Mouse (Mus musculus): Measurements from ENCODE around the gene Hyal1.

DNA sequence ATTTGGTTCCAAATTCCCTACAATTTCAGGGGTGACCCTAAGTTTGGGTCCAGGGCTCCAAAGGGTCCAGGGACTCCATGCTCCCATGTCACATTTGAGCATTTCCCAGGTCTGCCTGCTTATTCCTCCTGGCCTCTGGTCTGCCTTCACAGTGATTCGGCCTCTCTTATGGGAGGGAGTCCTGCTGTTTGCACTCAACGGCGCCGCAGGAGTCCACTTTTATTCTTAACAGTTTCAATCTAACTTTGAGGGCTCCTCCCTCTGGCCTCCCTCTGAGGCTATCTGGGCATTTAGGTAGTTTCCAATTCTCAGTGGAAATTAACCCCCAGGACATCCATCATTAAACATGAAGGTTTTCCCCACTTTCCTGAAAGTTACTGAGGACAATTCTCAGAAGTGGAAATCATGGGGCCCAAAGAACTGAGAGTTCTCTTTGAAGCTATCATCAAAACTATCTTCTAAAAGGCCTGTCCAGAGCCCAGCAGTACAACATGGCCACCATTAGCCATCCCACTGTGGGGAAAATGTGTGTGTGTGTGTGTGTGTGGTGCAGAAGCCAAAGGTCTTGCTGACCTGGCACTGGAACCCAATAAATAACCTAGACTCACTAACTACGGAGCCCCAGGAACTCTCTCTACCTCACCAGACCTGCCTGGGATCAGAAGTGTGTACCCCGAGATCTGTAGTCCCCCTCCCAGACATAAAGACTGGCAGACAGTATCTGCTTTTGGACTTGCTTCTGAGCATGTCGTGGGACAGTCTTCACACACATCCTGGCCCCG, 17.7 kb downstream of the Hyal1 start:
- no peak for TF ChIP-seq POLR2A (IDR thresholded peaks at IDR 0.05; ENCODE audit: insufficient read length, low read depth)
- TF ChIP-seq USF1 (IDR thresholded peaks at IDR 0.05; ENCODE audit: low read depth) = no peak
- TF ChIP-seq TCF12 (IDR thresholded peaks at IDR 0.05; ENCODE audit: insufficient read depth, poor library complexity, severe bottlenecking) = no peak
- peak; percentile 28 for TF ChIP-seq POLR2AphosphoS2 (IDR thresholded peaks at IDR 0.05; ENCODE audit: insufficient read length, low read depth)
- no peak for TF ChIP-seq E2F4 (IDR thresholded peaks at IDR 0.05; ENCODE audit: insufficient read depth)
- TF ChIP-seq MYOG (IDR thresholded peaks at IDR 0.05; ENCODE audit: control insufficient read depth in 1 of 3, insufficient read depth in 1 of 3, insufficient read length in 2 of 3, low read depth in 2 of 3) = no peak
- no peak for TF ChIP-seq CEBPB (IDR thresholded peaks at IDR 0.05; ENCODE audit: insufficient read depth, poor library complexity, severe bottlenecking)
- no peak for TF ChIP-seq MAX (IDR thresholded peaks at IDR 0.05; ENCODE audit: low read depth)
- TF ChIP-seq REST (IDR thresholded peaks at IDR 0.05; ENCODE audit: insufficient read depth, insufficient read length) = no peak
